Mouse (Mus musculus): ENCODE measurements around the gene Fam131a. TPM values are rescaled to one million over a fixed set of nuclear protein-coding genes. Genes with fewer than 3 reads are reported as not detected.

Gene Fam131a
- total and polyA plus RNA-seq, 3 experiments = 22.2 to 31.3 (median 24.6) TPM

DNA sequence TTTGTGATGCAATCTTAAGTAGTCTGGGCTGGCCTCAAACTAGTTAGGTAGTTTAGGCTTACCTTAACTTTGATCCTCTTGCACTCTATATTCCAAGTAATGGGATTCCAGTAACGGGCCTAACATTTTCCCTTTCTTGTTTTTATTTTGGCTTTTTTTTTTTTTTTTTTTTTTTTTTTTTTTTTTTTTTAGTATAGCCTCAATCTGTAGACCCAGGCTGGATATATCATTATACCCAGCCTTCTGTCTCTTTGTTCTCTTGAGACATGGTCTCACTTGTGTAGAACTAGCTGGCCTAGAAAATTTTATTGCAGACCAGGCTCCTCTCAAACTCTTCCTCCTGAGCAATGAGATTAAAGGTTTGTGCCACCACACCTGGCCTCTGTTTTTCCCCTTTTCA, 1.4 kb upstream of the Fam131a start:
- WGBS = 50% methylated on average over 1 of the region's 1 CpGs
- DNase-seq = no peak
- no peak overlapping the region for H3K4me3 ChIP-seq
- H3K27me3 ChIP-seq (ENCODE audit: control insufficient read depth, insufficient read depth, low read length) = no peaks in the 10 kb centered on the region
- H3K9ac ChIP-seq (ENCODE audit: low read depth, low read length) = no peak overlapping the region
- TF ChIP-seq EP300 (IDR thresholded peaks at IDR 0.05; ENCODE audit: insufficient read depth, low read depth, low read length) (no peak), CTCF (IDR thresholded peaks at IDR 0.05) (no peak), POLR2A (IDR thresholded peaks at IDR 0.05; ENCODE audit: insufficient read depth, low read depth, low read length) (no peak)
- H3K27ac ChIP-seq = no peak overlapping the region
- no peaks in the 10 kb centered on the region for H3K79me2 ChIP-seq (replicated peaks; ENCODE audit: control insufficient read depth, insufficient read depth, low read length)
- peaks cover 4% of the 10 kb centered on the region; the same call in 1 of the 2 replicates for H3K36me3 ChIP-seq (ENCODE audit: control insufficient read depth, insufficient read depth, low read length)
- peaks cover 16% of the 10 kb centered on the region for H3K4me1 ChIP-seq (ENCODE audit: control insufficient read depth, insufficient read depth, low read length)
- intact Hi-C loops (cut with DNase I) = no loop called here

DNA sequence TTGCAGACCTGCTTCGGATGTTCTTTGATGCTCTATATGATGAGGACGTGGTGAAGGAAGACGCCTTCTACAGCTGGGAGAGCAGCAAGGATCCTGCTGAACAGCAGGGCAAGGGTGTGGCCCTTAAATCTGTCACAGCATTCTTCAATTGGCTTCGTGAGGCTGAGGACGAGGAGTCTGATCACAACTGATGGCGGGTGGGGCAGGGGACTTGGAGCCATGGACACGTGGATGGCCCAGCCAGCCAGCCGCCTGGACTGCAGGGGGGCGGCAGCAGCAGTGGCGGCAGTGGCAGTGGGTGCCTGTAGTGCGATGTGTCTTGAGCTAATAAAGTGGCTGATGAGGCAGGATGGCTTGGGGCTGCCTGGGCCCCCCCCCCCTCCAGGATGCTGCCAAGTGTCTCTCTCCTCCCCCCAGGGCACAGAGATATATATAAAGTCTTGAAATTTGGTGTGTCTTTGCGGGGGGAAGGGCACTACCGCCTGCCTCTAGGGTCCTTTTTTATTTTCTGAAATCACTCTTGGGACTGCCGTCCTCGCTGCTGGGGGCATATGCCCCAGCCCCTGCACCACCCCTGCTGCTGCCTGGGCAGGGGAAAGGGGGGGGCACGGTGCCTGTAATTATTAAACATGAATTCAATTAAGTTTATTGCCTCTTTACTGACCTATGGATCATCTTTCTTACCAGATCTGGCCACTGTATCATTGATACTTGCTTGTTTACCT, 638 bp upstream of the Fam131a start:
- Histone ChIP-seq H3K79me2 (replicated peaks; ENCODE audit: control insufficient read depth, insufficient read depth, low read length) (no peaks in the 10 kb centered on the region), H3K27ac (no peak overlapping the region), H3K9ac (ENCODE audit: low read depth, low read length) (no peak overlapping the region; the same call in 1 of the 2 replicates), H3K4me1 (ENCODE audit: control insufficient read depth, insufficient read depth, low read length) (peaks cover 16% of the 10 kb centered on the region), H3K4me3 (no peak overlapping the region), H3K36me3 (ENCODE audit: control insufficient read depth, insufficient read depth, low read length) (peaks cover 4% of the 10 kb centered on the region; the same call in 1 of the 2 replicates), H3K27me3 (ENCODE audit: control insufficient read depth, insufficient read depth, low read length) (no peaks in the 10 kb centered on the region)
- intact Hi-C loops (cut with DNase I) = no loop called here
- no peak for DNase-seq
- TF ChIP-seq EP300 (IDR thresholded peaks at IDR 0.05; ENCODE audit: insufficient read depth, low read depth, low read length) (no peak), POLR2A (IDR thresholded peaks at IDR 0.05; ENCODE audit: insufficient read depth, low read depth, low read length) (no peak), CTCF (IDR thresholded peaks at IDR 0.05) (no peak)
- 68% methylated on average over 16 of the region's 16 CpGs for WGBS

DNA sequence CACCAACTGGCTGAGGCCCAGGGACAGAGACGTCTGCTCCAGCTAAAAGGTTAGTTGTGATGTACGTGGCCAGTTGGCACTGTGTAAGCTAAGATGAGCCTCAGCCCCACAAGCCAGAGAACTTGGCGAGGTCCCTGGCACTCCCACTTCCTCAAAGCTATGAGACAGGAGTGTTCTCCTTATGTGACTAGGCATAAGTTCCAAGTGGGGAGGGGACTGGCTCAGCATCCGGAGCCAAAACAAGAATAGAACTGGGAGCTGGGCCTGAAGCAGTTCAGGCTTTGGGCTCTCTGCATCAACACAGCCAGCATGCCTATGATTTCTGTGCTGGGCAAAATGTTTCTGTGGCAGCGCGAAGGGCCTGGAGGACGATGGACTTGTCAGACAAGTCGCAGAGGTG, 1.7 kb downstream of the Fam131a start:
- no peaks in the 10 kb centered on the region for H3K27me3 ChIP-seq (ENCODE audit: control insufficient read depth, insufficient read depth, low read length)
- peak; percentile 58 to 67 for DNase-seq
- peak overlapping the region; percentile 48; the same call in 1 of the 2 replicates for H3K4me3 ChIP-seq
- peaks cover 4% of the 10 kb centered on the region; the same call in 1 of the 2 replicates for H3K36me3 ChIP-seq (ENCODE audit: control insufficient read depth, insufficient read depth, low read length)
- intact Hi-C loops (cut with DNase I) = no loop called here
- H3K79me2 ChIP-seq (replicated peaks; ENCODE audit: control insufficient read depth, insufficient read depth, low read length) = no peaks in the 10 kb centered on the region
- peak overlapping the region; percentile 37; the same call in 1 of the 2 replicates for H3K9ac ChIP-seq (ENCODE audit: low read depth, low read length)
- 14% methylated on average over 8 of the region's 8 CpGs for WGBS
- H3K27ac ChIP-seq = peak overlapping the region; percentile 73
- TF ChIP-seq EP300 (IDR thresholded peaks at IDR 0.05; ENCODE audit: insufficient read depth, low read depth, low read length) (no peak), POLR2A (IDR thresholded peaks at IDR 0.05; ENCODE audit: insufficient read depth, low read depth, low read length) (peak; percentile 63)
- H3K4me1 ChIP-seq (ENCODE audit: control insufficient read depth, insufficient read depth, low read length) = peaks cover 16% of the 10 kb centered on the region

DNA sequence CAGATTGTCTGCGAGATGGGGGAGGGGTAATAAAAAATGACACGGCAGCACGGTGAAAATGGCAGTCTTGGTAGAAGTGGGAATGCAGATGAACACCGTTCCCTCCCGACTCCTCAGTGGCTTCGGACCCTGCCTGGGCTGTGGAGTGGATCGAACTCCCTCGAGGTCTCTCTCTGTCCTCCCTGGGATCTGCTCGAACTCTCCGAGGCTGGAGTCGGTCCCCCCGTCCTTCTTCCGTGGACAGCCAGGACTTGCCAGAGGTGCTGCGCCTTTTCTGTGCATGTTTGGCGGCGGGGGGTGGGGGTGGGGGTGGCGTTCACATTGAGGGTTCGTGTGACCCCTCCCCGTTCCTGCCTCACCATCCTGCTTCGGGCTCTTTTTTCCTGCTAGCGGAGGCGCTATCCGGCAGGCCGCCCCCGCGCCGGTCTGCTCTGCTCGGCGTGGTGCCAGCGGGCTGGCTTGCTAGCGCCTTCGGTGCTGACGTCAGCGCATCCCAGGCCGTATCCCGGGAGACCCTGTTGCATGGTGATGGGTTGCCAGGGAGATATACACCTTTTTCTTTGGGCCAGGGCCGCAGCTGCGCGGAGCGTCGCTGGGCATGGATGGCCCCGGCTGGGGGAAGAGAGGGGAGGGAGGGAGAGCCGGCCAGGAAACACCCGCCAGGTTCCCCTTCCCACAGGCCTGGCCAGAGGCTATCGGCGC, 2.7 kb downstream of the Fam131a start:
- peak overlapping the region; percentile 61 for H3K9ac ChIP-seq (ENCODE audit: low read depth, low read length)
- intact Hi-C loops (cut with DNase I) = no loop called here
- 3% methylated on average over 46 of the region's 46 CpGs for WGBS
- H3K79me2 ChIP-seq (replicated peaks; ENCODE audit: control insufficient read depth, insufficient read depth, low read length) = no peaks in the 10 kb centered on the region
- peak; percentile 89 to 90 for DNase-seq
- peaks cover 16% of the 10 kb centered on the region for H3K4me1 ChIP-seq (ENCODE audit: control insufficient read depth, insufficient read depth, low read length)
- H3K36me3 ChIP-seq (ENCODE audit: control insufficient read depth, insufficient read depth, low read length) = peaks cover 4% of the 10 kb centered on the region; the same call in 1 of the 2 replicates
- TF ChIP-seq POLR2A (IDR thresholded peaks at IDR 0.05; ENCODE audit: insufficient read depth, low read depth, low read length) = no peak
- no peak for TF ChIP-seq CTCF (IDR thresholded peaks at IDR 0.05)
- TF ChIP-seq EP300 (IDR thresholded peaks at IDR 0.05; ENCODE audit: insufficient read depth, low read depth, low read length) = no peak
- H3K27me3 ChIP-seq (ENCODE audit: control insufficient read depth, insufficient read depth, low read length) = no peaks in the 10 kb centered on the region
- peak overlapping the region; percentile 48 for H3K4me3 ChIP-seq
- H3K27ac ChIP-seq = peak overlapping the region; percentile 73

DNA sequence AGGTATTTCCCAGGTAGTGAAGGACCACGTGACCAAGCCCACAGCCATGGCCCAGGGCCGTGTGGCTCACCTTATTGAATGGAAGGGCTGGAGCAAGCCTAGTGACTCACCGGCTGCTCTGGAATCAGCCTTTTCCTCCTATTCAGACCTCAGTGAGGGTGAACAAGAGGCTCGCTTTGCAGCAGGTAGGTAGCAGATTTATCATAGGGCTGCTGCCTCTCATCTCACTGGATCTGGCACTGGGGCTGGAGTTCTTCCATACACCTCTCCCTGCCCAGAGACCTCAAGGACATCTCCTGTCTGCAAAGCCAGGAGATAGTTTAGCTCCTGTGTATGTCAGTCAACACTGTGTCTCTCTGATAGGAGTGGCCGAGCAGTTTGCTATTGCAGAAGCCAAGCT, 6.2 kb downstream of the Fam131a start:
- H3K36me3 ChIP-seq (ENCODE audit: control insufficient read depth, insufficient read depth, low read length) = peaks cover 4% of the 10 kb centered on the region; the same call in 1 of the 2 replicates
- H3K4me1 ChIP-seq (ENCODE audit: control insufficient read depth, insufficient read depth, low read length) = peaks cover 12% of the 10 kb centered on the region
- WGBS = 76% methylated on average over 5 of the region's 5 CpGs
- H3K79me2 ChIP-seq (replicated peaks; ENCODE audit: control insufficient read depth, insufficient read depth, low read length) = no peaks in the 10 kb centered on the region
- no peak overlapping the region for H3K27ac ChIP-seq
- no peak overlapping the region for H3K9ac ChIP-seq (ENCODE audit: low read depth, low read length)
- no peak overlapping the region for H3K4me3 ChIP-seq
- TF ChIP-seq CTCF (IDR thresholded peaks at IDR 0.05) (no peak), POLR2A (IDR thresholded peaks at IDR 0.05; ENCODE audit: insufficient read depth, low read depth, low read length) (no peak), EP300 (IDR thresholded peaks at IDR 0.05; ENCODE audit: insufficient read depth, low read depth, low read length) (no peak)
- no peaks in the 10 kb centered on the region for H3K27me3 ChIP-seq (ENCODE audit: control insufficient read depth, insufficient read depth, low read length)
- intact Hi-C loops (cut with DNase I) = no loop called here
- no peak for DNase-seq

DNA sequence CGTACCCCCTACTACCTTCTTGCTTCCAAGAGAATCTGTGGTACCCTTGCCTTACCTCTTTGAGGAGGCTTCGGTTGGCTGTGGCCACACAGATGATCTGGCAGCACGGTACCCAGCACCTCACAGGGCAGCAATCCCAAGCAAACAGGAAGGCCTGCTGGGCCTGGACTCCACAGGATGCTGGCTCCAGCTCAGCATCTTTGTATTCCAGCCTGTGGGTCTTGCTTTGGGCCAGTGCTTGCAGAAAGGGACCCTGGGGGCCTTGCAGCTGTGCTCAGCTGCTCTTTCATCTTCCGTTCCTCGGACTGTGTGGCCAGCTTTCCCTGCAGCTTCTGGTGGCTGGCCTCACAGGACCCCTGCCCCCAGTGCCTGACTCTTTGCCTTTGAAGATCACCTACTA, 7.0 kb downstream of the Fam131a start:
- no peak for DNase-seq
- WGBS = 54% methylated on average over 5 of the region's 5 CpGs
- intact Hi-C loops (cut with DNase I) = no loop called here
- H3K4me3 ChIP-seq = no peak overlapping the region
- H3K27me3 ChIP-seq (ENCODE audit: control insufficient read depth, insufficient read depth, low read length) = no peaks in the 10 kb centered on the region
- H3K4me1 ChIP-seq (ENCODE audit: control insufficient read depth, insufficient read depth, low read length) = peaks cover 6% of the 10 kb centered on the region
- H3K79me2 ChIP-seq (replicated peaks; ENCODE audit: control insufficient read depth, insufficient read depth, low read length) = no peaks in the 10 kb centered on the region
- TF ChIP-seq POLR2A (IDR thresholded peaks at IDR 0.05; ENCODE audit: insufficient read depth, low read depth, low read length) (no peak), CTCF (IDR thresholded peaks at IDR 0.05) (no peak), EP300 (IDR thresholded peaks at IDR 0.05; ENCODE audit: insufficient read depth, low read depth, low read length) (no peak)
- H3K9ac ChIP-seq (ENCODE audit: low read depth, low read length) = no peak overlapping the region
- peaks cover 4% of the 10 kb centered on the region; the same call in 1 of the 2 replicates for H3K36me3 ChIP-seq (ENCODE audit: control insufficient read depth, insufficient read depth, low read length)
- H3K27ac ChIP-seq = no peak overlapping the region
